26 mouse cellular contexts compared by ENCODE assay signal in the genomic region with DNA sequence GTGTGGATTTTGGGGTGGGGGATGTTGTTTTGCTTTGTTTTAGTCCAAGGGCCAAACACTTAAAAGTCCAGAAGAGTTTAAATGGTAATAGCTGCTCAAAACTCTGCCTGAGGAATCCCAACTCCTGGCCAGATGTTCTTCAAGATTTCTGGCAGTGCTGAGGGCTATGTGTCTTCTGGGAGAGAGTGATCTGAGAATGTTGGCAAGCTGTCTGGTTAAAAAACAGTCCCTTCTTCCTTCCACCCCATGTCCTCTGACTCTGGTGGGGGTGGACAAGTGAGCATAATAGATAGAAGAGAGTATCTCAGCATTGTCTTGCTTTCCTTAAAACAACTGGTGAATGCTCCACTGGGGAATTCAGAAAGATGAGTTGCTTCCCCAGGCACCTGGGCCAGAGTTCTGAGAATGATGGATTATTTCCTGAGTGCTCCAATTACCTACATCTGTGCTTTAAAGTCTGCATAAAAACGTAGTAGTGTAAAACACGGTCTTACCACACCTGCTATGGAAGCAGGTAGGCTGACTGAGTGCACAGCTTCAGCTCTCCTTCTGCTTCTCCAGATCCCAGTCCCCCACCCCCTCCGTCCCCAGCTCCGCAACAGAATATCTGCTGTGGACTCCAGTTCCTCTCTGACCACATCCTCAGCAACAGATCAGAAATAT. TPM values are rescaled to one million over a fixed set of nuclear protein-coding genes. Genes with fewer than 3 reads are reported as not detected.
A peak's percentile ranks its signal among the peaks of the same experiment; 100 is the strongest.
DNase-seq lines count a peak whose midpoint lies in the region; ATAC-seq lines count a peak whose summit lies in the region.
"Had no signal": no experiment of that assay in that cellular context is flagged by ENCODE, and none has a peak within 500 bp of the region (broad histone marks: within the 10 kb centered on the region; RNA-seq: fewer than 3 reads in every experiment).

No protein-coding gene starts in this region.

- H3K27me3 ChIP-seq in embryonic facial prominence, embryonic 14.5 days (replicated peaks; ENCODE audit: control insufficient read depth, insufficient read depth, low read length), result no peaks in the 10 kb centered on the region
- no peaks in the 10 kb centered on the region for H3K27me3 ChIP-seq in embryonic facial prominence, embryonic 10.5 days (replicated peaks; ENCODE audit: low read depth, poor library complexity, severe bottlenecking)
- H3K27me3 ChIP-seq in heart, embryonic 11.5 days (ENCODE audit: control insufficient read depth, insufficient read depth, low read length), result no peaks in the 10 kb centered on the region
- peaks cover 6% of the 10 kb centered on the region for H3K27me3 ChIP-seq in megakaryocyte, embryonic 14.5 days (replicated peaks)
- H3K27me3 ChIP-seq: embryonic facial prominence, embryonic 13.5 days; forebrain, embryonic 13.5 days; hindbrain, embryonic 13.5 days had no signal

- H3K9me3 ChIP-seq in embryonic facial prominence, embryonic 14.5 days (ENCODE audit: control insufficient read depth, low read length), result no peaks in the 10 kb centered on the region
- no peaks in the 10 kb centered on the region for H3K9me3 ChIP-seq in embryonic facial prominence, embryonic 10.5 days
- no peaks in the 10 kb centered on the region for H3K9me3 ChIP-seq in heart, embryonic 11.5 days (replicated peaks; ENCODE audit: control insufficient read depth, low read length)
- H3K9me3 ChIP-seq in megakaryocyte, embryonic 14.5 days, result no peaks in the 10 kb centered on the region
- H3K9me3 ChIP-seq: embryonic facial prominence, embryonic 13.5 days; forebrain, embryonic 13.5 days; G1E; heart, embryonic 10.5 days; hindbrain, embryonic 13.5 days had no signal

- no peaks in the 10 kb centered on the region for H3K36me3 ChIP-seq in embryonic facial prominence, embryonic 14.5 days (ENCODE audit: control insufficient read depth, insufficient read depth, low read length)
- no peaks in the 10 kb centered on the region for H3K36me3 ChIP-seq in embryonic facial prominence, embryonic 10.5 days (replicated peaks)
- no peaks in the 10 kb centered on the region for H3K36me3 ChIP-seq in heart, embryonic 11.5 days (ENCODE audit: control insufficient read depth, insufficient read depth, low read length)
- H3K36me3 ChIP-seq in megakaryocyte, embryonic 14.5 days (replicated peaks; ENCODE audit: low read length), result no peaks in the 10 kb centered on the region
- H3K36me3 ChIP-seq: embryonic facial prominence, embryonic 13.5 days; G1E; heart, embryonic 10.5 days; hindbrain, embryonic 13.5 days had no signal

- ATAC-seq in embryonic facial prominence, embryonic 14.5 days (ENCODE audit: low read depth), result peak; percentile 83
- ATAC-seq in heart, embryonic 11.5 days (replicated peaks; ENCODE audit: insufficient number of reproducible peaks, low FRiP score, low TSS enrichment), result no peak
- no peak for ATAC-seq in megakaryocyte, adult 5-6 weeks (ENCODE audit: poor library complexity, severe bottlenecking)
- ATAC-seq: CD4-positive, CD25-positive, alpha-beta regulatory T cell, adult 4 months; forebrain, embryonic 13.5 days; forebrain, postnatal 0 days; hindbrain, postnatal 0 days had no signal

- 53% methylated on average over 4 of the region's 4 CpGs for WGBS in embryonic facial prominence, embryonic 14.5 days
- WGBS in embryonic facial prominence, embryonic 10.5 days, result 79% methylated on average over 4 of the region's 4 CpGs
- WGBS in heart, embryonic 11.5 days (ENCODE audit: insufficient replicate concordance), result 72% methylated on average over 4 of the region's 4 CpGs

- H3K4me1 ChIP-seq in embryonic facial prominence, embryonic 14.5 days (ENCODE audit: control insufficient read depth, insufficient read depth, low read length), result no peaks in the 10 kb centered on the region
- H3K4me1 ChIP-seq in embryonic facial prominence, embryonic 10.5 days, result 0 out of 2 replicates have a peak, but pooled peaks cover under 1% of the 10 kb centered on the region
- no peaks in the 10 kb centered on the region for H3K4me1 ChIP-seq in heart, embryonic 11.5 days (ENCODE audit: control insufficient read depth, insufficient read depth, low read length)
- peaks cover 31% of the 10 kb centered on the region for H3K4me1 ChIP-seq in megakaryocyte, embryonic 14.5 days
- H3K4me1 ChIP-seq: embryonic facial prominence, embryonic 13.5 days; forebrain, embryonic 13.5 days; heart, embryonic 10.5 days; hindbrain, embryonic 13.5 days had no signal

- peak; percentile 46 for DNase-seq in embryonic facial prominence, embryonic 14.5 days (ENCODE audit: low spot score)
- no peak for DNase-seq in embryonic facial prominence, embryonic 10.5 days (ENCODE audit: low spot score)
- DNase-seq in heart, adult 18-20 months, result peak; percentile 4 to 6
- no peak for DNase-seq in cerebellum, adult 18-20 months
- DNase-seq: adrenal gland, adult 8-10 months; adrenal gland, postnatal 36 days; B cell, adult 2 months; cerebellum, adult 8-10 months; cerebellum, postnatal 14 days; forebrain, postnatal 0 days; gastrocnemius, adult 2 months; kidney, adult 11 months had no signal

- H3K4me2 ChIP-seq in embryonic facial prominence, embryonic 14.5 days (ENCODE audit: low read depth, low read length), result no peak overlapping the region
- H3K4me2 ChIP-seq in heart, embryonic 11.5 days, result no peak overlapping the region
- H3K4me2 ChIP-seq: embryonic facial prominence, embryonic 13.5 days; forebrain, embryonic 13.5 days; hindbrain, embryonic 13.5 days had no signal

- no peak overlapping the region for H3K4me3 ChIP-seq in embryonic facial prominence, embryonic 14.5 days (ENCODE audit: low read depth, low read length)
- no peak overlapping the region for H3K4me3 ChIP-seq in embryonic facial prominence, embryonic 10.5 days
- no peak overlapping the region for H3K4me3 ChIP-seq in heart, embryonic 11.5 days (ENCODE audit: low read depth, low read length)
- peak overlapping the region; percentile 78 for H3K4me3 ChIP-seq in megakaryocyte, embryonic 14.5 days (replicated peaks)
- H3K4me3 ChIP-seq: embryonic facial prominence, embryonic 13.5 days; forebrain, embryonic 13.5 days; gastrocnemius, adult 2 months; heart, embryonic 10.5 days; hindbrain, embryonic 13.5 days had no signal

- no peak overlapping the region for H3K9ac ChIP-seq in embryonic facial prominence, embryonic 14.5 days (ENCODE audit: low read depth, low read length)
- no peak overlapping the region for H3K9ac ChIP-seq in heart, embryonic 11.5 days (ENCODE audit: low read depth, low read length)
- H3K9ac ChIP-seq: embryonic facial prominence, embryonic 13.5 days; forebrain, embryonic 13.5 days; forebrain, postnatal 0 days; hindbrain, embryonic 13.5 days had no signal

- H3K27ac ChIP-seq in embryonic facial prominence, embryonic 14.5 days (replicated peaks; ENCODE audit: low read depth, low read length), result no peak overlapping the region
- no peak overlapping the region for H3K27ac ChIP-seq in embryonic facial prominence, embryonic 10.5 days (replicated peaks)
- H3K27ac ChIP-seq in heart, embryonic 11.5 days (ENCODE audit: low read depth, low read length), result no peak overlapping the region
- H3K27ac ChIP-seq: embryonic facial prominence, embryonic 13.5 days; forebrain, embryonic 13.5 days; gastrocnemius, adult 2 months; heart, embryonic 10.5 days; hindbrain, embryonic 13.5 days; hindbrain, postnatal 0 days had no signal

RNA-seq across cellular contexts. Expression of gene Akap4, which starts 54.4 kb away (rescaled TPM):
- polyA plus RNA-seq in embryonic facial prominence, embryonic 14.5 days (2014; fragmentation: Nextera tagmentation; extraction: Ambion mirVana), result not detected in 2 replicates
- polyA plus RNA-seq in embryonic facial prominence, embryonic 10.5 days (2016; fragmentation: Nextera tagmentation; extraction: Ambion mirVana), result not detected in 2 replicates
- total RNA-seq in heart, adult 18-20 months (2021), result not detected
- 0.06 TPM in 1 of 2 replicates, not detected in the other for polyA plus RNA-seq in heart, embryonic 11.5 days (2014; fragmentation: Nextera tagmentation; extraction: Ambion mirVana)
- polyA plus RNA-seq in megakaryocyte, embryonic 14.5 days (2012; ENCODE audit: insufficient read depth, low replicate concordance), result not detected in 2 replicates
- total RNA-seq in megakaryocyte, adult 5-6 weeks (2015), result not detected in 2 replicates
- total RNA-seq in megakaryocyte, adult 5-6 weeks (2017), result not detected in 2 replicates
- total RNA-seq: adrenal gland, adult 8-10 months; adrenal gland, postnatal 36 days; forebrain, postnatal 0 days; G1E; gastrocnemius, adult 2 months; hematopoietic stem cell, adult 5-6 weeks; hindbrain, postnatal 0 days had no signal
- polyA plus RNA-seq: CD4-positive, CD25-positive, alpha-beta regulatory T cell, adult 4 months; cortical plate, adult 2 months; embryonic facial prominence, embryonic 13.5 days; forebrain, embryonic 13.5 days; forebrain, postnatal 0 days; G1E; heart, embryonic 10.5 days; heart, embryonic 16.5 days; hindbrain, embryonic 13.5 days; hindbrain, postnatal 0 days; intestine, embryonic 14.5 days had no signal

Comparison
In these comparisons a context has a peak if more than half of its experiments do, and no peak if none do; other contexts are left out.
1. DNase-seq: peak in embryonic facial prominence, embryonic 14.5 days (single experiment) and heart, adult 18-20 months (2 of 2); none in embryonic facial prominence, embryonic 10.5 days (single experiment) and cerebellum, adult 18-20 months (0 of 2).